Mouse (Mus musculus): ENCODE measurements around the gene Smap2. TPM values are rescaled to one million over a fixed set of nuclear protein-coding genes. Genes with fewer than 3 reads are reported as not detected.

Gene Smap2
- polyA plus RNA-seq, 1 experiment from 2014 or later = 27.3 TPM

DNA sequence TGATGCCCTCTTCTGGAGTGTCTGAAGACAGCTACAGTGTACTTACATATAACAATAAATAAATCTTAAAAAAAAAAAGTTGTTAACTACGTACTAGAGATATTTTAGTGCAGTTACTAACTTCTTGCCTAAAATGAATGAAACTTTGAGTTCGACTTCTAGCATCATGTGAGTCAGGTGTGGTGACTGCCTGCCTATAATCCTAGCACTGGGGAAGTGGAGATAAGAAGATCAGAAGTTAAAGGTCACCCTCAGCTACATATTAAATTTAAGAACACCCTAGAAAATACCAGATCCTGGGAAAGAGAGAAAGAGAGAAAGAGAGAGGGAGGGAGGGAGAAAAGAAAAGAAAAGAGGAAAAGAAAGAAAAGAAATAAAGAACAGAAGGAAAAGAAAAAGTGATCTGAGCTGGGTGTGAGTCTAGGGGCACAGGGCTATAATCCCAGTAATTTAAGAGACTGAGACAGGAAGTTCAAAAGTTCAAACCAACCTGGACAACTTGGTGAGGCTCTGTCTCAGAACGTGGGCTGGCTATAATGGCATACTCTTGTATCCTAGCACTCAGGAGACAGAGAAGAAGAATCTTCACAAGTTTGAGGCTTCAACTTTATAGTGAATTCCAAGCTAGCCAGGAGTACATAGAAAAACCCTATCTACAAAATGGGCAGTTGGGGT lies 8.8 kb downstream of the Smap2 start:
- TF ChIP-seq CTCF (IDR thresholded peaks at IDR 0.05) = no peak
- ATAC-seq = no peak
- ChIA-PET POLR2A (interaction anchor here (1.0 kb wide), 1 partner anchor 9 kb away, joined by 3 read pairs; the partner anchor contains the start of gene Smap2), CTCF (interaction anchor here (1.1 to 1.4 kb wide), 2 partner anchors 17 to 24 kb away, joined by 3 read pairs; no protein-coding TSS in a partner anchor)
- no peak for DNase-seq (ENCODE audit: low read depth, low spot score)
- in situ Hi-C loops (cut with MboI; ENCODE audit: low pct_unique_long_range_greater_than_20kb) = no loop called here
- H3K27me3 ChIP-seq = no peaks in the 10 kb centered on the region

DNA sequence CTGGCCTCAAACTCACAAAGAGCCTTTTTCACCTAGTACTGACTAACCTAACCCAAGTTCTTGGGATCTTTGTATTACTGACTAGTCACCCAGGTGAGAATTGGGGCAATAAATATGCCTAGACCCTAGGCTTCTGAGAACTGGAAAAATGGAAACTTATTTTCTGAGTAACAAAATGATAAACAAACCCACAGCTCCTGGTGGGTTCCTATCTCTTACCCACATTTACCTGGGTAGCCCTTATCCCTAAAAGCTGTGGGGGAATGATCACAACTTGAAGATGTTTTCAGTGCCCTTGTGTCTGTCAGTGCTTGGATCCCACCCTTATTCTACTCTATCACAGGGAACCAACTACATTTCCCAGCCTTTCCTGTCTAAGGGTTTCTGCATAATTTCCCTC lies 10.0 kb downstream of the Smap2 start:
- no peaks in the 10 kb centered on the region for H3K27me3 ChIP-seq
- ChIA-PET POLR2A (no interaction called here), CTCF (no interaction called here)
- no peak for DNase-seq (ENCODE audit: low read depth, low spot score)
- ATAC-seq = no peak
- TF ChIP-seq CTCF (IDR thresholded peaks at IDR 0.05) = no peak
- in situ Hi-C loops (cut with MboI; ENCODE audit: low pct_unique_long_range_greater_than_20kb) = no loop called here

DNA sequence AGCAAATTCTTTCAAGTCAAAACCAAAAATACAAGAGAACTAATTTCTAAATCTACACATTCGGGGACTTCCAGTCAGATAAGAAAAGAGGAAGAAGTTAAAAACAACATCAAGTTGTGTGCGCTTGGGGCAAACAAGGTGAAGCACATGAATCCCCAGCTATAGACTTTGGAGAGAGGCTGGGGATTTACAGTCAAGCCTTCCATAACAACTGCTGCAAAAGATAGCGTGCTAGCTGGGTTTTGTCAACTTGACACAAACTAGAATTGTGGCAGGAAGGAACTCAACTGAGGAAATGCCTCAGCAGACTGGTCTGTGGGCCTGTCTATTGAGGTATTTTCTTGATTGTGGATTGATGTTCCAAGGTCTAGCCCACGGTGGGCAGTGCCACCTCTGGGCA lies 12.4 kb downstream of the Smap2 start:
- POLR2A ChIA-PET = no interaction called here
- DNase-seq (ENCODE audit: low read depth, low spot score) (no peak), ATAC-seq (no peak)
- H3K27me3 ChIP-seq = no peaks in the 10 kb centered on the region
- TF ChIP-seq CTCF (IDR thresholded peaks at IDR 0.05) = no peak
- CTCF ChIA-PET = interaction anchor here (1.5 kb wide), 1 partner anchor 9 kb away, joined by 4 read pairs; no protein-coding TSS in a partner anchor
- in situ Hi-C loops (cut with MboI; ENCODE audit: low pct_unique_long_range_greater_than_20kb) = no loop called here

DNA sequence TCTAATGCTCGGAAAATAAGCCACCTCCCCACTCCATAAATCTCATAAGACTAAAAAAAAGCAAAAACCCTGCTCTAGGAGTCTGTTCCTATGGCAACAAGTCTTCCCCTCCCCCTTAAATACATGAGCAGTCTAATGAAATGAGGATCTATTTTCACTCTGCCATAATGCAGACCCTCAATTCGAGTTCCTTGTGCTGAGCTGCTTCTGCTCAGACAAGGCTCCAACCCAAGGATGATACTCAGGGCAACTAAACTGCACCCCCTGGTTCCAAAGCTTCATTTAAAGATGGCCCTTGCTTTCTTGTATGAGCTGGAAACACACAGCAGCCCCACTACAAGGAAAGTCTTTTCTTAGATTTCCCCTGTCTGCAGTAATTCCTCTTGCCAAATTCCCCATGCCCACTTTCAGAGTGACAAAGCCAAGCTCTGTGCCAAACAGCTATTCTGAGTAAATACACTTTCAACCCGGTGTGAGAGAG lies 13.4 kb downstream of the Smap2 start:
- in situ Hi-C loops (cut with MboI; ENCODE audit: low pct_unique_long_range_greater_than_20kb) = no loop called here

DNA sequence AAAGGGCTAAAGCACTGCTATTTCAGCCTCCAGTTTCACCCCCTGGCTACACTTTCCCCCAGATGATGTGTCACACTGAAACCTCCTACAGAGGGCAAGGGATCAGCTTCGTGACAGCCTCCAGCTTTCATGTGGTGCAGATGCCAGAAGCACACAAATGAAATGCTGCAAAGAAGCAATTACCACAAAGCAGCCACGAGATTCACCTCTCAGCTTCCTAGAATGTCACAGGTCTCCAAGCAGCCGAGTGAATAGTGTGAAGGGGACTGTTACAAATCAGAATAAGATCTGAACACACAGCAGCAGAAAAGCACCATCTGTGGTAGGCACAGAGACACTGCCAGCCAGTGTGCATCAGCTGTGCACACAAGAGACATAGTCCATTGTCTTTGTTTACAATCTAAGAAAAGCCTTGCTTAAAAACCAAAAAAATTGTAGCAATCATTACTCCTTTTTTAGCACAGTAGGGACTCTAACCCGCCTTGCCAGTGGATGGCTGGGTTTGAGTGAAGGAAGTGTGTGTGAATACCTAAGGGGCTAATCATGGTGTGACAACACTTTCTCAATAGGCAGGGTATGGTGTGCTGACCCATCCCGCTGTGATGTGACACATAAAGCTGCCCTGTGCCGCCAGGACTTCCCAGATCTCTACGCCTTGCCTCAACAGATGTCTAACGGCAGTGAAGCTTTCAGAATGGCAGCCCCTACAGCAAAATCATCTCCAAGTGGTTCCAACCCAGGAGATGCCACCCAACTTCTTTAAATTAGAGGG lies 14.5 kb downstream of the Smap2 start:
- DNase-seq (ENCODE audit: low read depth, low spot score) (peak; percentile 57), ATAC-seq (peak; percentile 71)
- TF ChIP-seq CTCF (IDR thresholded peaks at IDR 0.05) = no peak
- no peaks in the 10 kb centered on the region for H3K27me3 ChIP-seq
- in situ Hi-C loops (cut with MboI; ENCODE audit: low pct_unique_long_range_greater_than_20kb) = no loop called here
- ChIA-PET CTCF (interaction anchor here (0.8 to 2.7 kb wide), 7 partner anchors 8 to 32 kb away, joined by 3 to 17 read pairs (median 4); partner anchors contain the start of gene Smap2), POLR2A (interaction anchor here (0.6 to 2.1 kb wide), 2 partner anchors 13 to 24 kb away, joined by 3 to 9 read pairs; no protein-coding TSS in a partner anchor)

More for the DNA sequence above, 13.4 kb downstream of the Smap2 start:
- ATAC-seq = no peak
- no peak for DNase-seq (ENCODE audit: low read depth, low spot score)
- CTCF ChIA-PET = interaction anchor here (1.4 to 2.7 kb wide), 3 partner anchors 9 to 13 kb away, joined by 4 to 17 read pairs (median 5); partner anchors contain the start of gene Smap2
- POLR2A ChIA-PET = interaction anchor here (0.8 to 2.1 kb wide), 2 partner anchors 10 to 12 kb away, joined by 4 to 9 read pairs; no protein-coding TSS in a partner anchor
- H3K27me3 ChIP-seq = no peaks in the 10 kb centered on the region
- TF ChIP-seq CTCF (IDR thresholded peaks at IDR 0.05) = no peak

DNA sequence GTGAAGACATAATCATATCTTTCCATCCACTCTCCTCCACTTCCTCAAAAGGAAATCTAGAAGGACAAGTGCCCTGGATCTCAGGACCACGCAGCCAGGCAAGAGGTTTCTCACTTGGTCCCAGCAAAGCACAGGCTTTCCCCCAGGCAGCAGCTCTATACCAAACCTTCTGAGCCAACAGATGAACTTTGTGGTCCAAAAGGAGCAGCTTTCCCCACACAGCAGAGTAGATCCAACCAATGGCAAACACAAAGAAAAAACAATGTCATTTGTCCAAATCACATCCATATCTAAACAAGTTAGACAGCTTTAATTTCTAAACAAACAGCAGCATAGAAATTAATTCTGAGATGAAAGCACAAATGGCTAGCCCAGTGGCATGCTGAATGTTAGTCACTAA lies 15.4 kb downstream of the Smap2 start:
- ATAC-seq (no peak), DNase-seq (ENCODE audit: low read depth, low spot score) (no peak)
- TF ChIP-seq CTCF (IDR thresholded peaks at IDR 0.05) = no peak
- ChIA-PET POLR2A (interaction anchor here (0.6 to 2.1 kb wide), 3 partner anchors 14 to 68 kb away, joined by 3 to 9 read pairs (median 3); no protein-coding TSS in a partner anchor), CTCF (interaction anchor here (0.8 to 2.7 kb wide), 6 partner anchors 15 to 33 kb away, joined by 3 to 17 read pairs (median 4); partner anchors contain the start of gene Smap2)
- H3K27me3 ChIP-seq = no peaks in the 10 kb centered on the region
- in situ Hi-C loops (cut with MboI; ENCODE audit: low pct_unique_long_range_greater_than_20kb) = no loop called here

DNA sequence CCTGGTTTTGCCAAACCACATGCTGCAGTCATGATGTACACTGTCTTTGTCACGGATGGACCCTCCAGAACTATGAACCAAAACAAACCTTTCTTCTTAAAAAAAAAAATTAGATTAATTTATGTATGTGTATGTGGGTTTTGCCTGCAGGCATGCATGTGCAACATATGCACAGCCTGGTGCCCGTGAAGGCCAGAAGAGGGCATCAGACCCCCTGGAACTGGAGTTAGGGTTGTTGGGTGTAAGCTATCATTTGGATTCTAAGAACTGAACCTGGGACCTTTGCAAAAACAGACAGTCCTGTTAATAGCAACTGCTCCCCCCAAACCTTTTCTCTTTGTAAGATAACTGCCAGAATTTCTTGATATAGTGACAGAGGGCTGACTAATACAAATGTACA lies 16.0 kb downstream of the Smap2 start:
- ChIA-PET CTCF (interaction anchor here (1.0 to 1.6 kb wide), 3 partner anchors 14 to 21 kb away, joined by 3 to 4 read pairs (median 3); partner anchors contain the start of gene Smap2), POLR2A (interaction anchor here (0.7 kb wide), 1 partner anchor 69 kb away, joined by 3 read pairs; no protein-coding TSS in a partner anchor)
- no peaks in the 10 kb centered on the region for H3K27me3 ChIP-seq
- no peak for ATAC-seq
- no peak for DNase-seq (ENCODE audit: low read depth, low spot score)
- TF ChIP-seq CTCF (IDR thresholded peaks at IDR 0.05) = peak; percentile 22
- in situ Hi-C loops (cut with MboI; ENCODE audit: low pct_unique_long_range_greater_than_20kb) = no loop called here

DNA sequence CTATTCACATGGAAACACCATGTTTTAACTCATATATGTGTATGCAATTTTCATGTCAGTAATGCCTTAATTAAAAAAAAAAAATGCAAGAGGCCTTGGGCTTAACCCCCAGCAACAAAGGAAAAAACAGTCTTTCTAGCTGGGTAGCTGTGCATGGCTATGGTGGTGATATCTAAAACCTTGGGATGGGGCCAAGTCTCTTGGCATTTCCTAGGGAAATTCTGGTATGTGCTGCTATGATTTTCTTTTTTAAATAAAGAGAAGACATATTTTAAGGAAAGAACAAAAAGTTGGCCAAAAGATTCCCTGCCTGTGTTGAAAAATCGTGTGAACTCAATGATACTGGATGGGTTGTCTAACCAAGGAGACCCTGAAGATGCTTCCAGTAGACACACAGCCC lies 21.1 kb downstream of the Smap2 start:
- ChIA-PET CTCF (interaction anchor here (1.8 to 2.2 kb wide), 2 partner anchors 8 to 20 kb away, joined by 4 to 5 read pairs; no protein-coding TSS in a partner anchor), POLR2A (no interaction called here)
- ATAC-seq (no peak), DNase-seq (ENCODE audit: low read depth, low spot score) (no peak)
- in situ Hi-C loops (cut with MboI; ENCODE audit: low pct_unique_long_range_greater_than_20kb) = no loop called here
- no peak for TF ChIP-seq CTCF (IDR thresholded peaks at IDR 0.05)
- no peaks in the 10 kb centered on the region for H3K27me3 ChIP-seq

DNA sequence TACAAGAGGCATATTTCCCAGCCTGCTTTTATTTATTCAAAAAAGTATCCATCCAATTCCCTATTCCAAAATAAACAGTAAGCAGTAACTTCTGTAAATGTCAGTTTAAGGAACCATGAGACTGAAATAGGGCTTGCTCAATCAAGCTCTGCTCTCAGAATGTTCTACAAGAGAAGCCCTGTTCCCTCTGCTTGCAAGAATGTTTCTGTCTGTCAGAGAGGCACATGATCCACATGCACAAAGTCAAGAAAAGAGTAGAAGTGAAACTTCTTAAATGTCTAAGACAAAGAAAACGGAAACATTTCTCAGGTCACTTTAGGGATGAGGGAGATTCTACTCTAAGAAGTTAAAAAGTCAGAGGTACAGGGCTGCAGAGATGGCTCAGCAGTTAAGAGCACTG lies 24.0 kb downstream of the Smap2 start:
- no peaks in the 10 kb centered on the region for H3K27me3 ChIP-seq
- ATAC-seq (no peak), DNase-seq (ENCODE audit: low read depth, low spot score) (no peak)
- POLR2A ChIA-PET = no interaction called here
- CTCF ChIA-PET = interaction anchor here (1.1 to 3.2 kb wide), 2 partner anchors 32 to 39 kb away, joined by 3 to 13 read pairs; no protein-coding TSS in a partner anchor
- in situ Hi-C loops (cut with MboI; ENCODE audit: low pct_unique_long_range_greater_than_20kb) = no loop called here
- no peak for TF ChIP-seq CTCF (IDR thresholded peaks at IDR 0.05)

DNA sequence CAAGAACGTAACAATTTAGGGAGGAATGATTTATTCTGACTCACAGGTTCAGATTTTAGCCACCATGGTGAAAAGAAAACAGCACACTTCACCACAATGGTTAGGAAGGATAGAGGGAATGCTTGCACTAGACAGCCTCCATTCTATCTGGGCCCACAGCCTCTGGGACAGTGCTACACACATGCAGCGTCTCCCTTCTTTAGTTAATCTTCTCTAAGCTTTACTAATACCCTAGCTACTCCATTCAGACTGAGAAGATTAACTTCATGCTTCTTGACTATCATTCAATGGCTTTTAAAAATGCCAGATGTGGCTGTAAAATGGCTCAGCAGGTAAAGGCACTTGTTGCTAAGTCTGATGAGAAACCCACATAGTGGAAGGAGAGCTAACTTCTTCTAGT lies 24.8 kb downstream of the Smap2 start:
- H3K27me3 ChIP-seq = no peaks in the 10 kb centered on the region
- ChIA-PET CTCF (interaction anchor here (1.1 to 3.2 kb wide), 2 partner anchors 33 to 40 kb away, joined by 3 to 13 read pairs; no protein-coding TSS in a partner anchor), POLR2A (no interaction called here)
- DNase-seq (ENCODE audit: low read depth, low spot score) (no peak), ATAC-seq (no peak)
- TF ChIP-seq CTCF (IDR thresholded peaks at IDR 0.05) = no peak
- in situ Hi-C loops (cut with MboI; ENCODE audit: low pct_unique_long_range_greater_than_20kb) = no loop called here

Measured in Patski (cell line).